Mouse (Mus musculus): Measurements from ENCODE around the gene Got1.
"Not testable (repeated sequence)": the region's sequence is repeated elsewhere in the genome, so short reads cannot be mapped to it uniquely, and the experiment has no call there.

- not testable (repeated sequence) for TF ChIP-seq EP300, CTCF (IDR thresholded peaks at IDR 0.05)
Measured at GRCm38 (mm10) chr19:43503593-43503992, 20.8 kb downstream of the Got1 start.

Measured in lung, postnatal 0 days (tissue).